Mouse (Mus musculus) left cerebral cortex, adult 2 months (tissue): ENCODE results near the gene Syt17. TPM values are rescaled to one million over a fixed set of nuclear protein-coding genes. Genes with fewer than 3 reads are reported as not detected.
A peak's percentile ranks its signal among the peaks of the same experiment; 100 is the strongest.

Source experiments
- DNase-seq, 2 experiments: peaks; one replicate each; pipeline ENCODE4 v3.0.0; 2021 to 2022; ENCODE audit warnings: low spot score in 2 of 2, mixed read lengths in 1 of 2; ENCODE audit errors: extremely low spot score in 1 of 2
- H3K27ac ChIP-seq: fragments of 200-600 bp; 2 replicates; pipeline ENCODE4 v1.8.1; 2022
- H3K4me3 ChIP-seq: fragments of 200-600 bp; 2 replicates; pipeline ENCODE4 v1.8.1; 2022
- CTCF ChIP-seq: fragments of 200-600 bp; IDR thresholded peaks from 2 replicates; pipeline ENCODE4 v1.8.1; 2022; ENCODE audit warnings: antibody characterized with exemption, mild to moderate bottlenecking, moderate library complexity
- intact Hi-C: fragments of 180-260 bp; cut with DNase I; formaldehyde crosslinking; loops from one replicate; pipeline ENCODE4 v1.15.1; 2025
- total RNA-seq, 2 experiments: library from RNA; stranded (reverse); gene quantifications; 2 replicates each; pipeline ENCODE4 v1.2.3; 2021

The Syt17 gene
- total RNA-seq, 2 experiments from 2014 or later = 59.2 to 63.5 TPM

GRCm38 (mm10) chr7:118453722-118454121, 5.7 kb upstream of the Syt17 start:
- no peak overlapping the region for H3K27ac ChIP-seq
- H3K4me3 ChIP-seq = no peak overlapping the region
- TF ChIP-seq CTCF = no peak
- no peak for DNase-seq
- intact Hi-C loops = no loop called here

- no peak for DNase-seq
- TF ChIP-seq CTCF = no peak
- Histone ChIP-seq H3K27ac (no peak overlapping the region), H3K4me3 (no peak overlapping the region)
- intact Hi-C loops = no loop called here
Measured at GRCm38 (mm10) chr7:118452940-118453339, 4.9 kb upstream of the Syt17 start.

DNA sequence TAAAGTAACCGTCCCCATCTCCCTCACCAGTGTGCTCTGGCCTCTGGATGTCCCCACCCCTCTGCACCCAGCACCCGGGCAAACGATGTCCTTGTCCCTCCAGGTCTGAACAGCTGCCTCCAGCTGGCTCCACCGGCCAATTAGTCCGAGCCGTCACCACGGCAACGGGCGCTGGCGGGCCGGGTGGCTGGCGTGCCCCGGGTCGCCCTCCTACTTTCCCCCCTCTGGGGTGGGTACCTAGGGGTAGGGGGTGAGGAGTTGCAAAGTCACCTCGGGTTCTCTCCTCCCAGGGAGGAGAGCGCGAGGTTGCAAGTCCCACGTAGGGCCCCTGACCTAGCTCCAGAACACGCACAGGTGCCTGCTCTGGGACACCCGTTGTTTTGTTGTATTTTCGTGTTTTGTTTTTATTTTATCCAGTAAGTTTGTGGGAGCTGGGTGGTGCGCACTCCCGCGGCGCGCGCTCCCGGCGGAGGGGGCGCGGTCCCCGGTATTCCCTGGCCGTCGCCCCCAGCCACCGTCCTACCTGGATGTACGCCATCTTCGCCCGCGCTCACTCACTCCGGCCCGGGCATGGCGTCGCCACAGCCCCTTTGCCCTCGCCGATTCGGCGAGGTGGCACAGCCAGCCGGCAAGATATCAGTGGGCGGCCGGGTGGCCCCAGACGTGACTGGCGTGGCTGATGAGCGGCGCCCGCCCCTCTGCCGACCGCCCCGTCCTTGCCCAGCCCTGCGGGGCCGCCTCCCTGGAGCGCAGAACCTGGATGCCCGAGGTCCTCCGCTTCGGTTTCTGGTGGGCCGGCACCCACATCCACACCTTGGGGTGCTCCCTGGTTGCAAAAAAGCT, 510 bp downstream of the Syt17 start:
- intact Hi-C loops = loop anchor here (1.0 to 2.0 kb wide), 3 partner anchors 71 to 241 kb away; no protein-coding TSS in a partner anchor
- peak in 1 of 2 experiments; percentile 27 for DNase-seq
- no peak for TF ChIP-seq CTCF
- Histone ChIP-seq H3K27ac (peak overlapping the region; percentile 5), H3K4me3 (peak overlapping the region; percentile 55)

- Histone ChIP-seq H3K27ac (no peak overlapping the region; the same call in 1 of the 2 replicates), H3K4me3 (no peak overlapping the region)
- DNase-seq = no peak
- no peak for TF ChIP-seq CTCF
- intact Hi-C loops = loop anchor here (2.0 kb wide), 1 partner anchor 79 kb away; no protein-coding TSS in a partner anchor
Measured at GRCm38 (mm10) chr7:118443895-118444485, 4.0 kb downstream of the Syt17 start.

GRCm38 (mm10) chr7:118443371-118443770, 4.7 kb downstream of the Syt17 start:
- intact Hi-C loops = loop anchor here (2.0 kb wide), 1 partner anchor 79 kb away; no protein-coding TSS in a partner anchor
- peak overlapping the region; percentile 69 for H3K27ac ChIP-seq
- TF ChIP-seq CTCF = no peak
- DNase-seq = peak; percentile 41 to 47
- H3K4me3 ChIP-seq = peak overlapping the region; percentile 40

GRCm38 (mm10) chr7:118441535-118441934, 6.5 kb downstream of the Syt17 start:
- intact Hi-C loops = no loop called here
- peak overlapping the region; percentile 37 for H3K4me3 ChIP-seq
- H3K27ac ChIP-seq = peak overlapping the region; percentile 69
- no peak for TF ChIP-seq CTCF
- DNase-seq = peak; percentile 20 to 25

DNA sequence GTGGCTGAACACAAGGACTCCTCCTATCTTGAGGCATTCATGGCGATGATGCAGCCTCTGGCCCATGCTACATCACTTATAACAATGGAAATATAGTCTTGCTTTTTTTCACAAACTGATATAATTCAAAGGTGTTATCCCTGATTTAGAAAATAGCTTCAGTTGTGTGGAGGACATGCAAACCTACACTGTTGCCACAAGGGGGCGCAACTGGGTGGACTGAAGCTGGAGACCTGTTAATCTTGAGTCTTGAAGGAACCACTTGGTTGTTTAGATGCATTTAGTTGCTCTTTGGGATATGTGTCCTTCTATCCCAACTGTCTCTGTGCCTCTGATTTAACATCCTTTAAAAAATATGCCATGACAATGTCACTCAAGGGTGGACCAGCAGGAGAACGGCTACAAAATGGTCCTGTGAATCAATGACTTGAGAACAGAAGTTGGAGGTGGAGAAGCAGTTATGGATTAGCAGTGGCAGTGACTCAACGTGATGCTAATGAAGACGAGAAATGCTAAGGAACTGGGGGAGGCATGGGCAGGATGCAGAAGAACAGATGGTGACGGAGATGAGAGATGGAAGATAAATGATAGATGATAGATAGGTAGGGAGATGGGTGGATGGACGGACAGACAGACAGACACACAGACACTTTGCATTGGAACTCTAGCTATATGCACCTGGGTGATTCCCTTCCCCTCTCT, 10.8 kb downstream of the Syt17 start:
- DNase-seq = no peak
- intact Hi-C loops = no loop called here
- peak; percentile 74 for TF ChIP-seq CTCF

GRCm38 (mm10) chr7:118428937-118429336, 19.1 kb downstream of the Syt17 start:
- peak; percentile 54 to 64 for DNase-seq
- H3K27ac ChIP-seq = no peak overlapping the region
- H3K4me3 ChIP-seq = no peak overlapping the region
- intact Hi-C loops = loop anchor here (1.0 to 2.0 kb wide), 2 partner anchors 28 to 65 kb away; no protein-coding TSS in a partner anchor
- no peak for TF ChIP-seq CTCF

More for the DNA sequence above, 10.8 kb downstream of the Syt17 start:
- Histone ChIP-seq H3K27ac (no peak overlapping the region), H3K4me3 (no peak overlapping the region)

GRCm38 (mm10) chr7:118419491-118420180, 28.4 kb downstream of the Syt17 start:
- no peak for TF ChIP-seq CTCF
- intact Hi-C loops = no loop called here
- no peak for DNase-seq
- Histone ChIP-seq H3K4me3 (no peak overlapping the region), H3K27ac (no peak overlapping the region; the same call in 1 of the 2 replicates)

GRCm38 (mm10) chr7:118414183-118414582, 33.8 kb downstream of the Syt17 start:
- no peak for TF ChIP-seq CTCF
- DNase-seq = no peak
- Histone ChIP-seq H3K4me3 (no peak overlapping the region), H3K27ac (no peak overlapping the region)
- intact Hi-C loops = no loop called here

DNA sequence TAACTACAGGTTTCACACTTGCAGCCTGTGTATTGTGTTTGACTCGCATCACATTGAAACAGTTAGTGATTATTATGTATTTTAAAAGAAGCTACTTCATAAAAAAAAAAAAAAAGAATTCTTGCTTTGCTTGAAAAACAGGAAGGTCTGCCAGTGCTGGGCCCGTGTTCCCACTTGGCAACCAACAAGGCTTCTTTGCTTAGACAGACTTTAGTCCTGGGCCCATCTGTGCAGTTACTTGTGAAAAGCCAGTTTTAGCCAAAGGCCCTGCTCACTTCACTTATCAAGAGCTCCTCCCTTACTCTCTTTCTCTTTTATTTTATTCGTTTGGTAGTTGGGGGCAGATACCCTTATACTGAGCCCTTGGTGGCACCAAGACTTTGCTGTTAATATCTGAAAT, 36.1 kb downstream of the Syt17 start:
- intact Hi-C loops = no loop called here
- TF ChIP-seq CTCF = no peak
- H3K4me3 ChIP-seq = no peak overlapping the region
- H3K27ac ChIP-seq = no peak overlapping the region
- no peak for DNase-seq
